Mouse (Mus musculus) T-helper 2 cell (primary cell): ENCODE measurements around the gene Ehd1.
"Not testable (repeated sequence)": the region's sequence is repeated elsewhere in the genome, so short reads cannot be mapped to it uniquely, and the experiment has no call there.

ENCODE experiments used
- in situ Hi-C: fragments of 300-600 bp; cut with MboI, MseI; formaldehyde crosslinking; loops from one replicate; pipeline ENCODE4 v1.15.1; 2025; ENCODE audit warnings: high pct_unique_total_duplicates

Ehd1 gene

GRCm38 (mm10) chr19:6299450-6300267 is 23.1 kb downstream of the Ehd1 start:
- in situ Hi-C loops: loop anchor here (5.0 to 10.0 kb wide), 2 partner anchors 385 to 807 kb away; partner anchors contain the start of gene Cfl1

GRCm38 (mm10) chr19:6300402-6300841 is 23.9 kb downstream of the Ehd1 start:
- in situ Hi-C loops: loop anchor here (10.0 kb wide), 1 partner anchor 384 kb away; no protein-coding TSS in a partner anchor

GRCm38 (mm10) chr19:6302114-6302513 is 25.6 kb downstream of the Ehd1 start:
- in situ Hi-C loops: loop anchor here (10.0 kb wide), 1 partner anchor 383 kb away; no protein-coding TSS in a partner anchor

GRCm38 (mm10) chr19:6302522-6302921 is 26.0 kb downstream of the Ehd1 start:
- in situ Hi-C loops: loop anchor here (10.0 kb wide), 1 partner anchor 382 kb away; no protein-coding TSS in a partner anchor

- in situ Hi-C loops: loop anchor here (10.0 kb wide), 1 partner anchor 381 kb away; no protein-coding TSS in a partner anchor
These were observed 27.3 kb downstream of the Ehd1 start for GRCm38 (mm10) chr19:6303831-6304230.

GRCm38 (mm10) chr19:6304787-6305516 is 28.4 kb downstream of the Ehd1 start:
- in situ Hi-C loops: loop anchor here (5.0 to 10.0 kb wide), 2 partner anchors 33 to 380 kb away; no protein-coding TSS in a partner anchor

- in situ Hi-C loops: loop anchor here (5.0 to 10.0 kb wide), 2 partner anchors 33 to 379 kb away; no protein-coding TSS in a partner anchor
These were observed 29.1 kb downstream of the Ehd1 start for GRCm38 (mm10) chr19:6305517-6306115.

- in situ Hi-C loops: loop anchor here (5.0 to 10.0 kb wide), 2 partner anchors 34 to 379 kb away; no protein-coding TSS in a partner anchor
These were observed 29.6 kb downstream of the Ehd1 start, which contains the start of gene Cdc42bpg for GRCm38 (mm10) chr19:6306137-6306551. Gene Cdc42bpg, plus strand, starts transcription at chr19:6306456.

- in situ Hi-C loops: loop anchor here (5.0 to 10.0 kb wide), 2 partner anchors 34 to 378 kb away; no protein-coding TSS in a partner anchor
These were observed 30.1 kb downstream of the Ehd1 start for GRCm38 (mm10) chr19:6306586-6306985.

GRCm38 (mm10) chr19:6307733-6308531 is 31.4 kb downstream of the Ehd1 start:
- in situ Hi-C loops: loop anchor here (5.0 to 10.0 kb wide), 2 partner anchors 36 to 377 kb away; no protein-coding TSS in a partner anchor

GRCm38 (mm10) chr19:6310181-6310580 is 33.7 kb downstream of the Ehd1 start:
- in situ Hi-C loops: no loop called here

- in situ Hi-C loops: not testable (repeated sequence)
These were observed 35.3 kb downstream of the Ehd1 start for GRCm38 (mm10) chr19:6311783-6312182.

- in situ Hi-C loops: no loop called here
These were observed 37.3 kb downstream of the Ehd1 start for GRCm38 (mm10) chr19:6313796-6314195.

GRCm38 (mm10) chr19:6314513-6314912 is 38.0 kb downstream of the Ehd1 start:
- in situ Hi-C loops: no loop called here

- in situ Hi-C loops: no loop called here
These were observed 39.0 kb downstream of the Ehd1 start for GRCm38 (mm10) chr19:6315573-6315972.

GRCm38 (mm10) chr19:6318145-6318544 is 41.6 kb downstream of the Ehd1 start:
- in situ Hi-C loops: no loop called here

GRCm38 (mm10) chr19:6321358-6321757 is 44.8 kb downstream of the Ehd1 start:
- in situ Hi-C loops: no loop called here

- in situ Hi-C loops: no loop called here
These were observed 45.5 kb downstream of the Ehd1 start for GRCm38 (mm10) chr19:6321786-6322621.

- in situ Hi-C loops: no loop called here
These were observed 48.2 kb downstream of the Ehd1 start for GRCm38 (mm10) chr19:6324751-6325150.

- in situ Hi-C loops: no loop called here
These were observed 54.7 kb downstream of the Ehd1 start for GRCm38 (mm10) chr19:6331178-6331577.
